Mouse (Mus musculus) ES-E14 (cell line): ENCODE results near the gene Cul4a. TPM values are rescaled to one million over a fixed set of nuclear protein-coding genes. Genes with fewer than 3 reads are reported as not detected.
"Not testable (repeated sequence)": the region's sequence is repeated elsewhere in the genome, so short reads cannot be mapped to it uniquely, and the experiment has no call there.

ENCODE experiments used
- DNase-seq: peaks from one replicate; pipeline ENCODE4 v3.0.0-alpha.2; 2013; ENCODE audit warnings: low read depth, low spot score
- H3K27ac ChIP-seq: 2 replicates; pipeline ENCODE4 v1.5.1; 2012; ENCODE audit warnings: low read depth, mild to moderate bottlenecking, low read length, moderate library complexity, mixed read lengths; ENCODE audit not compliant: poor library complexity, insufficient read depth, severe bottlenecking
- H3K36me3 ChIP-seq: 2 replicates; pipeline ENCODE4 v1.6.1; 2012; ENCODE audit warnings: mild to moderate bottlenecking, low read length, moderate library complexity, mixed read lengths; ENCODE audit not compliant: control insufficient read depth, poor library complexity, insufficient read depth, severe bottlenecking
- H3K4me1 ChIP-seq, 2 experiments: fragments of 150-350 bp in 1 of 2; sonication (generic) in 1 of 2; 2 replicates each; pipeline ENCODE4 v1.6.1; 2012; ENCODE audit warnings: low read length in 2 of 2, mild to moderate bottlenecking in 1 of 2, mixed read lengths in 1 of 2; ENCODE audit not compliant: control insufficient read depth in 2 of 2, insufficient read depth in 2 of 2, poor library complexity in 1 of 2
- H3K4me3 ChIP-seq, 2 experiments: fragments of 150-350 bp in 1 of 2; sonication (generic) in 1 of 2; 2 replicates each; pipeline ENCODE4 v1.5.1; 2012; ENCODE audit warnings: low read length in 2 of 2, low read depth in 1 of 2, mild to moderate bottlenecking in 1 of 2, mixed read lengths in 1 of 2; ENCODE audit not compliant: insufficient read depth in 1 of 2, poor library complexity in 1 of 2, severe bottlenecking in 1 of 2
- H3K9ac ChIP-seq: 2 replicates; pipeline ENCODE4 v1.6.1; 2012; ENCODE audit warnings: low read depth, mild to moderate bottlenecking, low read length, mixed read lengths; ENCODE audit not compliant: poor library complexity, insufficient read depth, severe bottlenecking
- H3K9me3 ChIP-seq: fragments of 150-350 bp; sonication (generic); 2 replicates; pipeline ENCODE4 v1.6.1; 2012; ENCODE audit warnings: low read depth, mild to moderate bottlenecking, low read length; ENCODE audit not compliant: control insufficient read depth, insufficient read depth
- CHD2 ChIP-seq: IDR thresholded peaks from 2 replicates; pipeline ENCODE4 v1.6.1; 2014; ENCODE audit warnings: mild to moderate bottlenecking, low read depth, low read length, inconsistent platforms
- HCFC1 ChIP-seq: IDR thresholded peaks from 2 replicates; pipeline ENCODE4 v1.6.1; 2012; ENCODE audit warnings: low read length, inconsistent platforms, borderline replicate concordance; ENCODE audit not compliant: insufficient read depth
- MAFK ChIP-seq: IDR thresholded peaks from 2 replicates; pipeline ENCODE4 v1.6.1; 2014; ENCODE audit warnings: mild to moderate bottlenecking, low read depth, low read length, inconsistent platforms; ENCODE audit not compliant: insufficient read depth
- ZC3H11A ChIP-seq: IDR thresholded peaks from 2 replicates; pipeline ENCODE4 v1.6.1; 2012; ENCODE audit warnings: low read depth, mild to moderate bottlenecking, inconsistent platforms, low read length, borderline replicate concordance
- ZNF384 ChIP-seq: IDR thresholded peaks from 2 replicates; pipeline ENCODE4 v1.6.1; 2012; ENCODE audit warnings: low read depth, low read length, inconsistent platforms
- in situ Hi-C, 2 experiments: fragments of 600-800 bp; cut with MboI; formaldehyde crosslinking; loops; one replicate each; pipeline ENCODE4 v1.15.1; 2025; ENCODE audit warnings: low sequenced_read_pairs in 2 of 2, inconsistent platforms in 1 of 2; ENCODE audit not compliant: unreplicated experiment in 2 of 2
- total RNA-seq: library from RNA; depleted of rRNA; stranded (reverse); fragments of 300-350 nt; gene quantifications from 2 replicates; pipeline ENCODE4 v1.2.3, GENCODE M21; 2012

Gene Cul4a
- total RNA-seq, 1 experiment, result 42.7 TPM

DNA sequence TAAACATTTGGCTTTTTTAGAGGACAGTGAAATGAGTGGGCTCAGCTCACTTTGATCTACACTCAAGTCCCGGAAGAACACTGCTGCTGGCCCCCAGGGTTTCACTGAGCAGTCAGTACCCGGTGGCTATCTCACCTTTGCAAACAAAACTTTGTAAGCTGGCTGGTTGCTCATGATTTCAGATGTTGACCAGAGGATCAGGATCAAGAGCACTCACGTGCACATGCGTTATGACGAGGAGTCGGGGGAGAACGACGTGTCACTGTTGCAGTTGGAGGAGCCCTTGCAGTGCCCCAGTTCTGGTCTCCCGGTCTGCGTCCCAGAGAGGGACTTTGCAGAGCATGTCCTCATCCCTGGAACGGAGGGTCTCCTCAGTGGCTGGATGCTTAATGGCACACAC is 32.2 kb upstream of the Cul4a start:
- H3K9me3 ChIP-seq, result no peaks in the 10 kb centered on the region
- in situ Hi-C loops, result no loop called here
- no peak for DNase-seq
- no peak overlapping the region for H3K4me3 ChIP-seq
- no peak for TF ChIP-seq MAFK
- no peak for TF ChIP-seq ZC3H11A
- no peak for TF ChIP-seq CHD2
- TF ChIP-seq ZNF384, result no peak
- TF ChIP-seq HCFC1, result no peak
- H3K9ac ChIP-seq, result no peak overlapping the region
- no peak overlapping the region for H3K27ac ChIP-seq
- H3K4me1 ChIP-seq, result 0 out of 4 replicates have a peak, but pooled peaks cover 0 to 1% of the 10 kb centered on the region in 2 experiments
- peaks cover 32% of the 10 kb centered on the region for H3K36me3 ChIP-seq

GRCm38 (mm10) chr8:13075044-13075443 is 30.4 kb upstream of the Cul4a start:
- H3K36me3 ChIP-seq, result peaks cover 47% of the 10 kb centered on the region
- no peak overlapping the region for H3K9ac ChIP-seq
- H3K4me1 ChIP-seq, result 0 out of 4 replicates have a peak, but pooled peaks cover 0 to 1% of the 10 kb centered on the region in 2 experiments
- no peaks in the 10 kb centered on the region for H3K9me3 ChIP-seq
- H3K4me3 ChIP-seq, result no peak overlapping the region
- no peak for DNase-seq
- no peak overlapping the region for H3K27ac ChIP-seq
- in situ Hi-C loops, result no loop called here
- TF ChIP-seq MAFK (no peak), CHD2 (no peak), ZC3H11A (no peak), ZNF384 (no peak), HCFC1 (no peak)

DNA sequence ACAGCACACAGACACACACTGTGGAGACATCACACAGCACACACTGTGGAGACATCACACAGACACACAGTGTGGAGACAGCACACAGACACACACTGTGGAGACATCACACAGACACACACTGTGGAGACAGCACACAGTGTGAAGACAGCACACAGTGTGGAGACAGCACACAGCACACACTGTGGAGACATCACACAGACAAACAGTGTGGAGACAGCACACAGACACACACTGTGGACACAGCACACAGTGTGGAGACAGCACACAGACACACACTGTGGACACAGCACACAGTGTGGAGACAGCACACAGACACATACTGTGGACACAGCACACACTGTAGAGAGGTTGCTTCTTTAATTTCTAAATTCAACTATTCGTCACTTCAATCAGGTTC is 29.8 kb upstream of the Cul4a start:
- peaks cover 53% of the 10 kb centered on the region for H3K36me3 ChIP-seq
- H3K9me3 ChIP-seq, DNase-seq, H3K27ac ChIP-seq, H3K9ac ChIP-seq, in situ Hi-C loops, H3K4me3 ChIP-seq, H3K4me1 ChIP-seq: not testable (repeated sequence)

DNA sequence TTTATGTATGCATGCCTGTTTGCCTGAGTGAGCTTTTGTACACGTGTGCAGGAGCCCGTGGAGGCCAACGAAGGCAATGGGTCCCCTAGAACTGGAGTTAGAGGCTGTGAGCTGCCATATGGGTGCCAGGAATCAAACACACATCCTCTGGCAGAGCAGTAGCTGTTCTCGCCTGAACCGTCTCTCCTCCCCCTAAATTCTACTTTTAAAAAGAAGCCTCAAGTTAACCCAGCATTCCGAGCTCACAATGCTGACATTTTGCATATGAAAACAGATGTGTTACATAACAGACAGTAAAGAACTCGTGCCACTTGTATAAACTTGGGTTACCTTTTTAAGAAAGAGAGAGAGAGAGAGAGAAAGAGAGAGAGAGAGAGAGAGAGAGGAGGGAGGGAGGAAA is 27.9 kb upstream of the Cul4a start:
- peaks cover 67% of the 10 kb centered on the region for H3K36me3 ChIP-seq
- no peak for TF ChIP-seq ZNF384
- TF ChIP-seq ZC3H11A, result no peak
- TF ChIP-seq MAFK, result no peak
- no peak for TF ChIP-seq HCFC1
- no peak for TF ChIP-seq CHD2
- no peaks in the 10 kb centered on the region for H3K9me3 ChIP-seq
- H3K4me1 ChIP-seq, result 0 out of 4 replicates have a peak, but pooled peaks cover 0 to 1% of the 10 kb centered on the region in 2 experiments
- in situ Hi-C loops, result no loop called here
- no peak overlapping the region for H3K27ac ChIP-seq
- DNase-seq, result no peak
- no peak overlapping the region for H3K4me3 ChIP-seq
- no peak overlapping the region for H3K9ac ChIP-seq

DNA sequence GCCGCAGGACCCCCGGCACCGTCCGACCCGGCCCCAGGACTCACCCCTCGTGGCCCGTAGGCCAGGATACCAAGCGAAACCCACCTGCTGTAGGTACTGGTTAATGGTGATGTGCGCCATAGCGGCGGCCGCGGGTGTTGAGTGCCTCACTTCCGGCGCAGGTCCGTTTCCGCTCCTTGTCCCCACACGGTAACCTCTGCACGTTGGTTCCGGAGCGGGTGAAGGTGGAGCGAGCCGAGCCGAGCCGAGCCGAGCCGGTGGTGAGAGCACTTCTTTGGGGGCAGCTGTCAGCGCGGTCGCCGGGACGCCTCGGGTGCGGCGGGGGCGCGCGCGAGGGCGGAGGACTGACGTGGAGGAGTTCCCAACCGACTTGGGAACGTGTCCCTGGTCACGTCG is 732 bp upstream of the Cul4a start:
- Histone ChIP-seq H3K4me3 (peak overlapping the region; percentile 92 to 98), H3K27ac (peak overlapping the region; percentile 62; the same call in 1 of the 2 replicates), H3K9me3 (no peaks in the 10 kb centered on the region), H3K4me1 (peaks cover 0 to 2% of the 10 kb centered on the region in 2 experiments; a peak in 1 of 4 replicates), H3K36me3 (no peaks in the 10 kb centered on the region), H3K9ac (peak overlapping the region; percentile 98)
- DNase-seq, result peak; percentile 75
- TF ChIP-seq HCFC1 (peak; percentile 84), ZC3H11A (no peak)
- in situ Hi-C loops, result no loop called here
